Mouse (Mus musculus) ES-E14 (cell line): Measurements from ENCODE around the gene Lmtk2. TPM values are rescaled to one million over a fixed set of nuclear protein-coding genes. Genes with fewer than 3 reads are reported as not detected.

Source experiments
- DNase-seq: peaks from one replicate; pipeline ENCODE4 v3.0.0-alpha.2; 2013; ENCODE audit warnings: low read depth, low spot score
- H3K27ac ChIP-seq: 2 replicates; pipeline ENCODE4 v1.5.1; 2012; ENCODE audit warnings: low read depth, mild to moderate bottlenecking, low read length, moderate library complexity, mixed read lengths; ENCODE audit not compliant: poor library complexity, insufficient read depth, severe bottlenecking
- H3K36me3 ChIP-seq: 2 replicates; pipeline ENCODE4 v1.6.1; 2012; ENCODE audit warnings: mild to moderate bottlenecking, low read length, moderate library complexity, mixed read lengths; ENCODE audit not compliant: control insufficient read depth, poor library complexity, insufficient read depth, severe bottlenecking
- H3K4me1 ChIP-seq, 2 experiments: fragments of 150-350 bp in 1 of 2; sonication (generic) in 1 of 2; 2 replicates each; pipeline ENCODE4 v1.6.1; 2012; ENCODE audit warnings: low read length in 2 of 2, mild to moderate bottlenecking in 1 of 2, mixed read lengths in 1 of 2; ENCODE audit not compliant: control insufficient read depth in 2 of 2, insufficient read depth in 2 of 2, poor library complexity in 1 of 2
- H3K4me3 ChIP-seq, 2 experiments: fragments of 150-350 bp in 1 of 2; sonication (generic) in 1 of 2; 2 replicates each; pipeline ENCODE4 v1.5.1; 2012; ENCODE audit warnings: low read length in 2 of 2, low read depth in 1 of 2, mild to moderate bottlenecking in 1 of 2, mixed read lengths in 1 of 2; ENCODE audit not compliant: insufficient read depth in 1 of 2, poor library complexity in 1 of 2, severe bottlenecking in 1 of 2
- H3K9ac ChIP-seq: 2 replicates; pipeline ENCODE4 v1.6.1; 2012; ENCODE audit warnings: low read depth, mild to moderate bottlenecking, low read length, mixed read lengths; ENCODE audit not compliant: poor library complexity, insufficient read depth, severe bottlenecking
- H3K9me3 ChIP-seq: fragments of 150-350 bp; sonication (generic); 2 replicates; pipeline ENCODE4 v1.6.1; 2012; ENCODE audit warnings: low read depth, mild to moderate bottlenecking, low read length; ENCODE audit not compliant: control insufficient read depth, insufficient read depth
- CHD2 ChIP-seq: IDR thresholded peaks from 2 replicates; pipeline ENCODE4 v1.6.1; 2014; ENCODE audit warnings: mild to moderate bottlenecking, low read depth, low read length, inconsistent platforms
- HCFC1 ChIP-seq: IDR thresholded peaks from 2 replicates; pipeline ENCODE4 v1.6.1; 2012; ENCODE audit warnings: low read length, inconsistent platforms, borderline replicate concordance; ENCODE audit not compliant: insufficient read depth
- MAFK ChIP-seq: IDR thresholded peaks from 2 replicates; pipeline ENCODE4 v1.6.1; 2014; ENCODE audit warnings: mild to moderate bottlenecking, low read depth, low read length, inconsistent platforms; ENCODE audit not compliant: insufficient read depth
- ZC3H11A ChIP-seq: IDR thresholded peaks from 2 replicates; pipeline ENCODE4 v1.6.1; 2012; ENCODE audit warnings: low read depth, mild to moderate bottlenecking, inconsistent platforms, low read length, borderline replicate concordance
- ZNF384 ChIP-seq: IDR thresholded peaks from 2 replicates; pipeline ENCODE4 v1.6.1; 2012; ENCODE audit warnings: low read depth, low read length, inconsistent platforms
- in situ Hi-C, 2 experiments: fragments of 600-800 bp; cut with MboI; formaldehyde crosslinking; loops; one replicate each; pipeline ENCODE4 v1.15.1; 2025; ENCODE audit warnings: low sequenced_read_pairs in 2 of 2, inconsistent platforms in 1 of 2; ENCODE audit not compliant: unreplicated experiment in 2 of 2
- total RNA-seq: library from RNA; depleted of rRNA; stranded (reverse); fragments of 300-350 nt; gene quantifications from 2 replicates; pipeline ENCODE4 v1.2.3, GENCODE M21; 2012

The Lmtk2 gene
- total RNA-seq, 1 experiment: 61.2 TPM

- in situ Hi-C loops: no loop called here
- 0 out of 4 replicates have a peak overlapping the region, but pooled peaks of 1 of the 2 experiments have one; percentile 3 for H3K4me3 ChIP-seq
- H3K36me3 ChIP-seq: peaks cover 5% of the 10 kb centered on the region; the same call in 1 of the 2 replicates
These were observed 107.2 kb downstream of the Lmtk2 start for GRCm38 (mm10) chr5:144207478-144207877.

GRCm38 (mm10) chr5:144214453-144214852 is 114.2 kb downstream of the Lmtk2 start:
- H3K9ac ChIP-seq: no peak overlapping the region
- no peaks in the 10 kb centered on the region for H3K9me3 ChIP-seq
- no peak overlapping the region for H3K4me3 ChIP-seq
- no peak for DNase-seq
- no peak overlapping the region for H3K27ac ChIP-seq
- in situ Hi-C loops: no loop called here
- TF ChIP-seq ZC3H11A (no peak), MAFK (no peak), ZNF384 (no peak), CHD2 (no peak), HCFC1 (no peak)
- peaks cover 2% of the 10 kb centered on the region; the same call in 1 of the 2 replicates for H3K36me3 ChIP-seq
- H3K4me1 ChIP-seq: peaks cover 0 to 13% of the 10 kb centered on the region in 2 experiments; a peak in 2 of 4 replicates

More at GRCm38 (mm10) chr5:144207478-144207877, 107.2 kb downstream of the Lmtk2 start:
- H3K9me3 ChIP-seq: no peaks in the 10 kb centered on the region
- TF ChIP-seq ZC3H11A: no peak
- TF ChIP-seq HCFC1: no peak
- no peak for TF ChIP-seq CHD2
- no peak for TF ChIP-seq MAFK
- no peak for TF ChIP-seq ZNF384
- peaks cover 0 to 5% of the 10 kb centered on the region in 2 experiments; a peak in 2 of 4 replicates for H3K4me1 ChIP-seq
- no peak overlapping the region for H3K27ac ChIP-seq
- H3K9ac ChIP-seq: no peak overlapping the region
- no peak for DNase-seq

- H3K36me3 ChIP-seq: no peaks in the 10 kb centered on the region
- H3K4me3 ChIP-seq: no peak overlapping the region
- no peak overlapping the region for H3K9ac ChIP-seq
- DNase-seq: no peak
- no peak for TF ChIP-seq CHD2
- no peak for TF ChIP-seq ZNF384
- TF ChIP-seq HCFC1: no peak
- no peak for TF ChIP-seq MAFK
- no peak for TF ChIP-seq ZC3H11A
- no peak overlapping the region for H3K27ac ChIP-seq
- no peaks in the 10 kb centered on the region for H3K9me3 ChIP-seq
- peaks cover 3 to 18% of the 10 kb centered on the region in 2 experiments; a peak in 2 of 4 replicates for H3K4me1 ChIP-seq
- in situ Hi-C loops: no loop called here
These were observed 115.8 kb downstream of the Lmtk2 start for GRCm38 (mm10) chr5:144215992-144216391.

- TF ChIP-seq ZC3H11A (no peak), HCFC1 (no peak), ZNF384 (no peak), CHD2 (no peak), MAFK (no peak)
- in situ Hi-C loops: no loop called here
- H3K4me3 ChIP-seq: no peak overlapping the region
These were observed 117.8 kb downstream of the Lmtk2 start for GRCm38 (mm10) chr5:144218061-144218460.

More at GRCm38 (mm10) chr5:144218061-144218460, 117.8 kb downstream of the Lmtk2 start:
- Histone ChIP-seq H3K9ac (no peak overlapping the region), H3K4me1 (peaks cover 3 to 20% of the 10 kb centered on the region in 2 experiments; a peak in 2 of 4 replicates), H3K36me3 (no peaks in the 10 kb centered on the region), H3K27ac (no peak overlapping the region), H3K9me3 (no peaks in the 10 kb centered on the region)
- no peak for DNase-seq
